Mouse (Mus musculus) bone marrow, adult 2 months (tissue): ENCODE data around the gene Olfr629. TPM values are rescaled to one million over a fixed set of nuclear protein-coding genes. Genes with fewer than 3 reads are reported as not detected.
"Not testable (repeated sequence)": the region's sequence is repeated elsewhere in the genome, so short reads cannot be mapped to it uniquely, and the experiment has no call there.

Experiments used
- H3K27ac ChIP-seq: fragments of 200-500 bp; 2 replicates; pipeline ENCODE4 v1.5.1; 2012; ENCODE audit warnings: low read depth, mild to moderate bottlenecking, control low read depth, inconsistent platforms, low read length; ENCODE audit not compliant: control insufficient read depth, poor library complexity, insufficient read depth
- H3K4me1 ChIP-seq: fragments of 200-500 bp; 2 replicates; pipeline ENCODE4 v1.6.1; 2011; ENCODE audit warnings: low read length; ENCODE audit not compliant: control insufficient read depth, insufficient read depth
- H3K4me3 ChIP-seq: fragments of 200-500 bp; replicated peaks from 2 replicates; pipeline ENCODE3; 2011; ENCODE audit warnings: mild to moderate bottlenecking, low read depth, low read length, control low read depth; ENCODE audit not compliant: control insufficient read depth
- CTCF ChIP-seq: fragments of 200-500 bp; IDR thresholded peaks from 2 replicates; pipeline ENCODE4 v1.5.1; 2011; ENCODE audit warnings: low read length, control low read depth; ENCODE audit not compliant: control insufficient read depth, insufficient read depth
- POLR2A ChIP-seq: fragments of 200-500 bp; IDR thresholded peaks from 2 replicates; pipeline ENCODE4 v1.6.1; 2011; ENCODE audit warnings: low read depth, mild to moderate bottlenecking, control low read depth, low read length, borderline replicate concordance; ENCODE audit not compliant: control insufficient read depth
- WGBS: fragments of 180-500 bp; shearing (Covaris S2); methylation state at CpG from one replicate; pipeline ENCODE4 v1.1.7; 2018; 5-methylcytosine and 5-hydroxymethylcytosine counted together
- polyA plus RNA-seq: library from polyadenylated mRNA; stranded (reverse); fragments of >200 nt; gene quantifications from 2 replicates; pipeline ENCODE4 v1.2.4, GENCODE M21; 2011; ENCODE audit warnings: low replicate concordance; ENCODE audit not compliant: missing spikeins, insufficient read depth, insufficient read length

Olfr629 gene
- polyA plus RNA-seq, 1 experiment = not detected

GRCm38 (mm10) chr7:103730074-103730473 is 14.7 kb downstream of the Olfr629 start, which contains the start of gene Olfr628:
Gene Olfr628, plus strand, starts transcription at chr7:103730374.
- 79% methylated on average over 1 of the region's 1 CpGs for WGBS
- Histone ChIP-seq H3K27ac (no peak within 1 kb of the TSS), H3K4me3 (no peak within 1 kb of the TSS), H3K4me1 (no peaks in the 10 kb centered on the region)
- TF ChIP-seq POLR2A (no peak), CTCF (no peak)

GRCm38 (mm10) chr7:103716398-103716797 is 28.3 kb downstream of the Olfr629 start:
- not testable (repeated sequence) for H3K27ac ChIP-seq, H3K4me3 ChIP-seq, H3K4me1 ChIP-seq
- 81% methylated on average over 1 of the region's 1 CpGs for WGBS

- Histone ChIP-seq H3K27ac (no peak within 1 kb of the TSS), H3K4me3 (no peak within 1 kb of the TSS), H3K4me1 (no peaks in the 10 kb centered on the region)
- TF ChIP-seq CTCF = no peak
Measured at GRCm38 (mm10) chr7:103714371-103714770, 30.4 kb downstream of the Olfr629 start, which contains the start of gene Olfr243. Gene Olfr243, plus strand, starts transcription at chr7:103714671.

GRCm38 (mm10) chr7:103712024-103712423 is 32.7 kb downstream of the Olfr629 start:
- TF ChIP-seq CTCF (peak; percentile 49; the same call in 1 of the 2 replicates), POLR2A (no peak)
- 31% methylated on average over 2 of the region's 2 CpGs for WGBS
- H3K4me1 ChIP-seq = no peaks in the 10 kb centered on the region
- no peak overlapping the region for H3K4me3 ChIP-seq
- no peak overlapping the region for H3K27ac ChIP-seq

DNA sequence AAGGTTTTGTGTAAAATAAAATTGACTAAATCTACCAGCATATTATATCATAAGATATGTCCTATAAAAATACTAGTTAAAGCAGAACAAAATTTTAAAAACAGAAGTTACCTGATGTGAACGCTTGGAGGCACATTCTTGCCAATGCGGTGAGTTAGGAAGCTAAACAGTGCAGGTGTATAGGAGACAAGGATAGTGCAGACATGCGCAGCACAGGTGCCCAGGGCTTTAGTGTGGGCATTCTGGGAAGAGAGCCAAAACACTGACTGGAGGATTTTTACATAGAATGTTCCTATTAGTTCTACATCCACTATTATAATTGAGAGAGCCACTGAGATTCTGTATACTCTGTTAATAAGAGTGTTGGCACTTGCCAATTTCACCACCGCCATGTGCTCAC is 45.3 kb downstream of the Olfr629 start:
- Histone ChIP-seq H3K27ac (no peak overlapping the region), H3K4me1 (no peaks in the 10 kb centered on the region), H3K4me3 (no peak overlapping the region)
- no peak for TF ChIP-seq POLR2A
- TF ChIP-seq CTCF = no peak
- 78% methylated on average over 4 of the region's 4 CpGs for WGBS

Other genes with a start within 250 kb of the Olfr629 start
- not detected in 2 replicates for gene Olfr609, start 246.9 kb downstream of the Olfr629 start, polyA plus RNA-seq
- not detected in 2 replicates for gene Olfr610, start 232.8 kb downstream of the Olfr629 start, polyA plus RNA-seq
- gene Olfr611, start 224.1 kb downstream of the Olfr629 start, polyA plus RNA-seq = not detected in 2 replicates
- gene Olfr612, start 202.2 kb downstream of the Olfr629 start, polyA plus RNA-seq = not detected in 2 replicates
- gene Olfr613, start 196.9 kb downstream of the Olfr629 start, polyA plus RNA-seq = not detected in 2 replicates
- gene Olfr615, start 188.9 kb downstream of the Olfr629 start, polyA plus RNA-seq = not detected in 2 replicates
- gene Olfr616, start 175.8 kb downstream of the Olfr629 start, polyA plus RNA-seq = not detected in 2 replicates
- gene Olfr617, start 171.9 kb downstream of the Olfr629 start, polyA plus RNA-seq = not detected in 2 replicates
- gene Olfr618, start 154.8 kb downstream of the Olfr629 start, polyA plus RNA-seq = not detected in 2 replicates
- not detected in 2 replicates for gene Olfr619, start 144.4 kb downstream of the Olfr629 start, polyA plus RNA-seq
- gene Olfr620, start 132.4 kb downstream of the Olfr629 start, polyA plus RNA-seq = 0.68 and 2.1 TPM in 2 replicates
- not detected in 2 replicates for gene Olfr622, start 102.2 kb downstream of the Olfr629 start, polyA plus RNA-seq
- not detected in 2 replicates for gene Olfr623, start 81.2 kb downstream of the Olfr629 start, polyA plus RNA-seq
- 0.25 and 0.45 TPM in 2 replicates for gene Olfr624, start 73.8 kb downstream of the Olfr629 start, polyA plus RNA-seq
- gene Olfr625-ps1, start 62.2 kb downstream of the Olfr629 start, polyA plus RNA-seq = not detected in 2 replicates
- 0.27 and 0.40 TPM in 2 replicates for gene Olfr243, start 30.3 kb downstream of the Olfr629 start, polyA plus RNA-seq
- gene Olfr628, start 14.6 kb downstream of the Olfr629 start, polyA plus RNA-seq = not detected in 2 replicates
- not detected in 2 replicates for gene Olfr630, start 12.4 kb upstream of the Olfr629 start, polyA plus RNA-seq
- gene Olfr69, start 26.7 kb upstream of the Olfr629 start, polyA plus RNA-seq = not detected in 2 replicates
- gene Olfr68, start 34.8 kb upstream of the Olfr629 start, polyA plus RNA-seq = 0.36 TPM in 1 of 2 replicates, not detected in the other
- gene Olfr67, start 46.9 kb upstream of the Olfr629 start, polyA plus RNA-seq = 0.25 TPM in 1 of 2 replicates, not detected in the other
- 16,360 and 37,491 TPM in 2 replicates for gene Hbb-bt, start 69.1 kb upstream of the Olfr629 start, polyA plus RNA-seq
- gene Hbb-bs, start 83.2 kb upstream of the Olfr629 start, polyA plus RNA-seq = 44,806 and 110,365 TPM in 2 replicates
- not detected in 2 replicates for gene Hbb-bh2, start 95.6 kb upstream of the Olfr629 start, polyA plus RNA-seq
- gene Hbb-bh1, start 98.2 kb upstream of the Olfr629 start, polyA plus RNA-seq = 1.6 TPM in 1 of 2 replicates, not detected in the other
- 1.6 TPM in 1 of 2 replicates, not detected in the other for gene Hbb-y, start 108.3 kb upstream of the Olfr629 start, polyA plus RNA-seq
- not detected in 2 replicates for gene Olfr66, start 141.3 kb upstream of the Olfr629 start, polyA plus RNA-seq
- gene Olfr64, start 149.5 kb upstream of the Olfr629 start, polyA plus RNA-seq = not detected in 2 replicates
- not detected in 2 replicates for gene Olfr65, start 158.5 kb upstream of the Olfr629 start, polyA plus RNA-seq
- not detected in 2 replicates for gene Olfr631, start 183.9 kb upstream of the Olfr629 start, polyA plus RNA-seq
- not detected in 2 replicates for gene Olfr632, start 189.4 kb upstream of the Olfr629 start, polyA plus RNA-seq
- gene Olfr633, start 199.5 kb upstream of the Olfr629 start, polyA plus RNA-seq = 0.25 TPM in 1 of 2 replicates, not detected in the other
- gene Olfr635, start 226.2 kb upstream of the Olfr629 start, polyA plus RNA-seq = not detected in 2 replicates